ENCODE assay signal across 8 mouse cellular contexts in the genomic region with DNA sequence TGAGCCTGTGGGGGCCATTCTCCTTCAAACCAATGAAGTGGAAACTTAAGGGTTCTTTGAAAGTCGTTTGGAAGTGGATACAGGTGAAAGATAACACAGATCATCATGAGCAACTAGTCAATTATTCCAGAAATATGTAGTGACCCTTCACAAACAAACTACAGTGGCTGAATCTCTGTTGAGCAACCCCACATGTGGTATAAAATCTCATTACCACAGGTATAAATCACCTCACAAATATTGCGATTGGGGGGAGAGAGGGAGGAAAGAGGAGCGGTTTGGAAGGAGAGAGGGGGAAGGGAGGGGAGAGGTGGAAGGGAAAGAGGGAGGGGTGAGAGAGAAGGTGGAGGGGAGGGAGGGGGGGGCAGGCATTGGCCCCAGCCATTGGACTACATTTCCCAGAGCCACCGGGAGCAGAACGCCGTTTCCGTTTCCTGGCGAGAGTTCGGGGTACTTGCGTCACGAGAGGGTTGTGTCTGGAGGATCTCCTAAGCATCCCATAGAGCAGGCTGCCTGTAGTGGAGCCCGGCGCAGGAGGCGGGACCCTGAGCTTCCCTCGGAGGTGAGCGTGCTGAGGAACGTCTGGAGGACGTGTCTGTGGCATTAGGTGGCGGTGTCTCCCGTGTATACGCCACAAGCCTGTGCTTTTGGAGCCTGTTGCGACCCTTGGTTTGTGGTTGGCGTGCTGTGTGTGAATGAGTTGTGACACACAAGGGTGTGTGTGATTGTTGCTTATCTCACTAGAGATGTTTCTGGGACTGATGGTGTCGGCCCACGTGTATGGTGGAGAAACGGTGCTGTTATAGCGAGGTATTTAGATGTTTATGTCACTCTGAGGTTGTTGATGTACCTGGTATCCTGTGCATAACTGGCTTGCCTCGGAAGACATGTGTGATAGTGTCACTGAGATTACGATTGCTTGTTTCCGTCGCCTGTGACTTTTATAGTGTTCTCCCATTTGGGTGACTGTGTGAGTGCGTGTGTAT. TPM values are rescaled to one million over a fixed set of nuclear protein-coding genes. Genes with fewer than 3 reads are reported as not detected.
DNase-seq lines count a peak whose midpoint lies in the region.

A gene (plus strand): TSS at position 448 of the 986 bp plus-strand sequence.

- 0 out of 2 replicates have a peak, but pooled peaks cover 6% of the 10 kb centered on the region for H3K9me3 ChIP-seq in megakaryocyte, embryonic 14.5 days

- H3K36me3 ChIP-seq in megakaryocyte, embryonic 14.5 days (replicated peaks; ENCODE audit: low read length), result peaks cover 9% of the 10 kb centered on the region

- peak; percentile 72 for DNase-seq in WW6 (ENCODE audit: low read depth, low spot score)
- DNase-seq in cerebellum, postnatal 4 days (ENCODE audit: low spot score in 2 of 2), result peak; percentile 42 to 78
- peak; percentile 79 to 82 for DNase-seq in gastrocnemius, adult 8-10 months (ENCODE audit: low spot score in 2 of 2)
- DNase-seq in hindlimb bud, embryonic 11.5 days (ENCODE audit: extremely low spot score, low read depth, low spot score), result peak; percentile 70
- DNase-seq in left cerebral cortex, adult 8-10 months (ENCODE audit: low spot score in 2 of 2), result peak; percentile 72 to 89
- DNase-seq in right cerebral cortex, postnatal 10 days (ENCODE audit: low spot score in 2 of 2), result peak; percentile 96
- DNase-seq in urinary bladder, postnatal 25 days (ENCODE audit: low spot score), result peak; percentile 71

- H3K27me3 ChIP-seq in megakaryocyte, embryonic 14.5 days (replicated peaks), result no peaks in the 10 kb centered on the region

- H3K4me3 ChIP-seq in megakaryocyte, embryonic 14.5 days (replicated peaks), result peak within 1 kb of the TSS; percentile 96

- H3K4me1 ChIP-seq in megakaryocyte, embryonic 14.5 days, result peaks cover 14% of the 10 kb centered on the region

RNA-seq across cellular contexts. Expression of the gene that starts here (rescaled TPM):
- total RNA-seq in gastrocnemius, adult 8-10 months (2022), result 1 to 10 TPM; 3.0 to 4.6 (median 3.5) TPM
- 10 to 100 TPM; 13.7 to 16.2 (median 14.9) TPM for total RNA-seq in left cerebral cortex, adult 8-10 months (2022)
- polyA plus RNA-seq in megakaryocyte, embryonic 14.5 days (2012; ENCODE audit: insufficient read depth, low replicate concordance), result not detected in 2 replicates

Comparison
In these comparisons a context has a peak if more than half of its experiments do, and no peak if none do; other contexts are left out.
1. Peak in every context shown above with its lines: DNase-seq and H3K4me3 ChIP-seq.